Mouse (Mus musculus) megakaryocyte, embryonic 14.5 days (primary cell): Measurements from ENCODE around the gene Polr2a.

ENCODE experiments used
- FLI1 ChIP-seq: IDR thresholded peaks from 2 replicates; pipeline ENCODE4 v1.6.1; 2012; ENCODE audit warnings: low read length, inconsistent platforms, mixed read lengths
- GATA1 ChIP-seq: IDR thresholded peaks from 3 replicates; pipeline ENCODE4 v1.6.1; 2012; ENCODE audit warnings: mixed read lengths, low read length, inconsistent platforms, borderline replicate concordance

- TF ChIP-seq GATA1 (no peak), FLI1 (no peak)
These were observed 66.1 kb downstream of the Polr2a start for GRCm38 (mm10) chr11:69692196-69692811.
